Mouse (Mus musculus) liver, postnatal 0 days (tissue): ENCODE results near the gene Fam208a. TPM values are rescaled to one million over a fixed set of nuclear protein-coding genes. Genes with fewer than 3 reads are reported as not detected.

ENCODE experiments used
- ATAC-seq: fragments of 200-750 bp; cut with Nextera tagmentation; 2 replicates; pipeline ENCODE4 v1.8.0; 2017; ENCODE audit warnings: mild to moderate bottlenecking, moderate library complexity
- DNase-seq: peaks from one replicate; pipeline ENCODE4 v3.0.0-alpha.2; 2016
- H3K27ac ChIP-seq: fragments of 300-500 bp; sonication (generic); 2 replicates; pipeline ENCODE4 v1.5.1; 2014; ENCODE audit warnings: antibody characterized with exemption, moderate library complexity, mild to moderate bottlenecking, low read depth
- H3K27me3 ChIP-seq: fragments of 300-500 bp; sonication (generic); 2 replicates; pipeline ENCODE4 v1.6.1; 2014; ENCODE audit warnings: low read length, control low read depth, mixed read lengths; ENCODE audit not compliant: insufficient read depth
- H3K36me3 ChIP-seq: fragments of 300-500 bp; sonication (generic); replicated peaks from 2 replicates; pipeline ENCODE4 v1.6.1; 2014; ENCODE audit warnings: mild to moderate bottlenecking, control low read depth, low read length, moderate library complexity, mixed read lengths; ENCODE audit not compliant: insufficient read depth
- H3K4me1 ChIP-seq: fragments of 300-500 bp; sonication (generic); 2 replicates; pipeline ENCODE4 v1.6.1; 2014; ENCODE audit warnings: antibody characterized with exemption, mild to moderate bottlenecking, control low read depth; ENCODE audit not compliant: insufficient read depth
- H3K4me2 ChIP-seq: fragments of 300-500 bp; sonication (generic); 2 replicates; pipeline ENCODE4 v1.6.1; 2014; ENCODE audit warnings: low read depth, mild to moderate bottlenecking, low read length, moderate library complexity, mixed read lengths
- H3K4me3 ChIP-seq: fragments of 300-500 bp; sonication (generic); 2 replicates; pipeline ENCODE4 v1.5.1; 2014; ENCODE audit warnings: low read depth, low read length
- H3K9ac ChIP-seq: fragments of 300-500 bp; sonication (generic); replicated peaks from 2 replicates; pipeline ENCODE4 v1.6.1; 2014; ENCODE audit warnings: mild to moderate bottlenecking, moderate library complexity
- H3K9me3 ChIP-seq: fragments of 300-500 bp; sonication (generic); 2 replicates; pipeline ENCODE4 v1.6.1; 2016; ENCODE audit warnings: mild to moderate bottlenecking, control low read depth, low read length, mixed read lengths
- CTCF ChIP-seq: sonication (generic); IDR thresholded peaks from 2 replicates; pipeline ENCODE4 v1.5.1; 2016; ENCODE audit warnings: antibody characterized with exemption, low read depth
- EP300 ChIP-seq: IDR thresholded peaks from 2 replicates; pipeline ENCODE4 v1.6.1; 2016; ENCODE audit warnings: antibody characterized with exemption, low read depth, mild to moderate bottlenecking
- whole genome bisulfite sequencing: fragments of 180-500 bp; shearing (Covaris S2); extraction: QIAGEN DNeasy Blood & Tissue Kit; methylation state at CpG from one replicate; pipeline ENCODE4 v1.1.7; 2014; ENCODE audit not compliant: insufficient replicate concordance; 5-methylcytosine and 5-hydroxymethylcytosine counted together
- polyA plus RNA-seq: library from polyadenylated mRNA; unstranded; fragments of >200 nt; fragmentation: Nextera tagmentation; extraction: Ambion mirVana; gene quantifications from 2 replicates; pipeline ENCODE4 v1.2.1, GENCODE M21; 2015

Fam208a gene
- polyA plus RNA-seq, 1 experiment from 2014 or later, result 3.9 TPM

GRCm38 (mm10) chr14:27408240-27408639, 20.4 kb upstream of the Fam208a start:
- no peak overlapping the region for H3K27ac ChIP-seq
- no peaks in the 10 kb centered on the region for H3K27me3 ChIP-seq
- H3K36me3 ChIP-seq, result peaks cover 12% of the 10 kb centered on the region; the same call in 1 of the 2 replicates
- no peak for TF ChIP-seq CTCF
- TF ChIP-seq EP300, result no peak
- no peak overlapping the region for H3K4me2 ChIP-seq
- no peak for ATAC-seq
- no peak overlapping the region for H3K9ac ChIP-seq
- WGBS, result 80% methylated on average over 3 of the region's 3 CpGs
- no peak for DNase-seq
- no peak overlapping the region for H3K4me3 ChIP-seq
- no peaks in the 10 kb centered on the region for H3K9me3 ChIP-seq
- H3K4me1 ChIP-seq, result no peaks in the 10 kb centered on the region

GRCm38 (mm10) chr14:27409662-27410061, 19.0 kb upstream of the Fam208a start:
- no peak overlapping the region for H3K4me3 ChIP-seq
- TF ChIP-seq CTCF, result no peak
- no peak for TF ChIP-seq EP300
- no peaks in the 10 kb centered on the region for H3K4me1 ChIP-seq
- no peaks in the 10 kb centered on the region for H3K27me3 ChIP-seq
- H3K36me3 ChIP-seq, result 0 out of 2 replicates have a peak, but pooled peaks cover 2% of the 10 kb centered on the region
- H3K9me3 ChIP-seq, result no peaks in the 10 kb centered on the region
- no peak overlapping the region for H3K9ac ChIP-seq
- 46% methylated on average over 3 of the region's 3 CpGs for WGBS
- H3K27ac ChIP-seq, result no peak overlapping the region
- no peak for ATAC-seq
- DNase-seq, result no peak
- H3K4me2 ChIP-seq, result no peak overlapping the region

GRCm38 (mm10) chr14:27411492-27411891, 17.1 kb upstream of the Fam208a start:
- DNase-seq (no peak), ATAC-seq (no peak)
- Histone ChIP-seq H3K4me3 (no peak overlapping the region), H3K4me2 (no peak overlapping the region), H3K9ac (no peak overlapping the region), H3K27ac (no peak overlapping the region), H3K27me3 (no peaks in the 10 kb centered on the region), H3K9me3 (no peaks in the 10 kb centered on the region), H3K36me3 (no peaks in the 10 kb centered on the region), H3K4me1 (no peaks in the 10 kb centered on the region)
- WGBS, result 72% methylated on average over 7 of the region's 7 CpGs
- no peak for TF ChIP-seq CTCF
- no peak for TF ChIP-seq EP300

- DNase-seq (no peak), ATAC-seq (no peak)
- H3K9ac ChIP-seq, result no peak overlapping the region
- no peak overlapping the region for H3K4me2 ChIP-seq
- no peaks in the 10 kb centered on the region for H3K4me1 ChIP-seq
- H3K36me3 ChIP-seq, result no peaks in the 10 kb centered on the region
- no peaks in the 10 kb centered on the region for H3K9me3 ChIP-seq
- no peak overlapping the region for H3K4me3 ChIP-seq
- no peaks in the 10 kb centered on the region for H3K27me3 ChIP-seq
- TF ChIP-seq EP300, result no peak
- 58% methylated on average over 8 of the region's 8 CpGs for WGBS
- H3K27ac ChIP-seq, result no peak overlapping the region
Measured at GRCm38 (mm10) chr14:27412699-27413098, 15.9 kb upstream of the Fam208a start.

GRCm38 (mm10) chr14:27413961-27414360, 14.7 kb upstream of the Fam208a start:
- ATAC-seq (0 out of 2 replicates have a peak, but pooled peaks have one; percentile 40), DNase-seq (no peak)
- TF ChIP-seq CTCF (peak; percentile 83), EP300 (no peak)
- no peaks in the 10 kb centered on the region for H3K4me1 ChIP-seq
- no peak overlapping the region for H3K4me3 ChIP-seq
- H3K27ac ChIP-seq, result no peak overlapping the region
- H3K9ac ChIP-seq, result no peak overlapping the region
- H3K9me3 ChIP-seq, result no peaks in the 10 kb centered on the region
- no peak overlapping the region for H3K4me2 ChIP-seq
- no peaks in the 10 kb centered on the region for H3K36me3 ChIP-seq
- 23% methylated on average over 4 of the region's 4 CpGs for WGBS
- H3K27me3 ChIP-seq, result no peaks in the 10 kb centered on the region

GRCm38 (mm10) chr14:27420816-27421215, 7.8 kb upstream of the Fam208a start:
- Histone ChIP-seq H3K27ac (no peak overlapping the region), H3K9ac (no peak overlapping the region), H3K27me3 (no peaks in the 10 kb centered on the region), H3K36me3 (no peaks in the 10 kb centered on the region), H3K4me3 (no peak overlapping the region), H3K4me2 (no peak overlapping the region), H3K4me1 (no peaks in the 10 kb centered on the region), H3K9me3 (peaks cover 5% of the 10 kb centered on the region; the same call in 1 of the 2 replicates)
- ATAC-seq (no peak), DNase-seq (no peak)
- no peak for TF ChIP-seq EP300
- no peak for TF ChIP-seq CTCF
- 64% methylated on average over 3 of the region's 3 CpGs for WGBS

- ATAC-seq (no peak), DNase-seq (no peak)
Measured at GRCm38 (mm10) chr14:27422301-27422700, 6.3 kb upstream of the Fam208a start.

More at GRCm38 (mm10) chr14:27422301-27422700, 6.3 kb upstream of the Fam208a start:
- Histone ChIP-seq H3K36me3 (no peaks in the 10 kb centered on the region), H3K4me2 (no peak overlapping the region), H3K27me3 (no peaks in the 10 kb centered on the region), H3K9ac (no peak overlapping the region), H3K9me3 (peaks cover 5% of the 10 kb centered on the region; the same call in 1 of the 2 replicates), H3K27ac (no peak overlapping the region), H3K4me3 (no peak overlapping the region), H3K4me1 (no peaks in the 10 kb centered on the region)
- TF ChIP-seq CTCF (no peak), EP300 (no peak)
- WGBS, result 76% methylated on average over 1 of the region's 1 CpGs
